Mouse (Mus musculus) liver, adult 2 months (tissue): ENCODE measurements around the gene Qsox2. TPM values are rescaled to one million over a fixed set of nuclear protein-coding genes. Genes with fewer than 3 reads are reported as not detected.

Experiments
- DNase-seq: peaks from one replicate; pipeline ENCODE4 v3.0.0-alpha.2; 2011; ENCODE audit warnings: low read depth, low spot score; ENCODE audit errors: extremely low read depth
- H3K27ac ChIP-seq: fragments of 200-500 bp; replicated peaks from 2 replicates; pipeline ENCODE4 v1.5.1; 2012; ENCODE audit warnings: low read depth, mild to moderate bottlenecking, control low read depth, inconsistent platforms, low read length; ENCODE audit not compliant: insufficient read depth
- H3K27me3 ChIP-seq: fragments of 200-500 bp; 2 replicates; pipeline ENCODE4 v1.6.1; 2012; ENCODE audit warnings: mild to moderate bottlenecking, moderate library complexity, low read length, inconsistent platforms; ENCODE audit not compliant: control insufficient read depth, insufficient read depth
- H3K36me3 ChIP-seq: fragments of 200-500 bp; 2 replicates; pipeline ENCODE4 v1.6.1; 2012; ENCODE audit warnings: low read length, inconsistent platforms; ENCODE audit not compliant: control insufficient read depth, insufficient read depth
- H3K4me1 ChIP-seq: fragments of 200-500 bp; 2 replicates; pipeline ENCODE4 v1.6.1; 2011; ENCODE audit warnings: low read length; ENCODE audit not compliant: control insufficient read depth, insufficient read depth
- H3K4me3 ChIP-seq: fragments of 200-500 bp; 2 replicates; pipeline ENCODE4 v1.5.1; 2011; ENCODE audit warnings: low read depth, mild to moderate bottlenecking, control low read depth, low read length, moderate library complexity; ENCODE audit not compliant: insufficient read depth
- H3K79me2 ChIP-seq: fragments of 200-500 bp; 2 replicates; pipeline ENCODE4 v1.6.1; 2012; ENCODE audit warnings: inconsistent platforms, mild to moderate bottlenecking, low read length, moderate library complexity; ENCODE audit not compliant: control insufficient read depth, insufficient read depth
- H3K9ac ChIP-seq: fragments of 200-500 bp; 2 replicates; pipeline ENCODE4 v1.6.1; 2012; ENCODE audit warnings: low read depth, mild to moderate bottlenecking, control low read depth, inconsistent platforms, low read length
- CTCF ChIP-seq: fragments of 200-500 bp; IDR thresholded peaks from 2 replicates; pipeline ENCODE4 v1.5.1; 2011; ENCODE audit warnings: low read depth, low read length, control low read depth
- POLR2A ChIP-seq: fragments of 200-500 bp; IDR thresholded peaks from 2 replicates; pipeline ENCODE4 v1.6.1; 2011; ENCODE audit warnings: low read length, control low read depth; ENCODE audit not compliant: insufficient read depth; ENCODE audit errors: extremely low read depth
- WGBS: fragments of 180-500 bp; shearing (Covaris S2); methylation state at CpG from one replicate; pipeline ENCODE4 v1.1.7; 2018; 5-methylcytosine and 5-hydroxymethylcytosine counted together
- polyA plus RNA-seq: library from polyadenylated mRNA; depleted of rRNA; stranded (reverse); fragments of >200 nt; gene quantifications from 2 replicates; pipeline ENCODE4 v1.2.3, GENCODE M21; 2012
- total RNA-seq: library from RNA; depleted of rRNA; stranded (reverse); fragments of >200 nt; gene quantifications from 2 replicates; pipeline ENCODE4 v1.2.3, GENCODE M21; 2014

The Qsox2 gene
- total and polyA plus RNA-seq, 2 experiments = 4.1 to 4.4 TPM

DNA sequence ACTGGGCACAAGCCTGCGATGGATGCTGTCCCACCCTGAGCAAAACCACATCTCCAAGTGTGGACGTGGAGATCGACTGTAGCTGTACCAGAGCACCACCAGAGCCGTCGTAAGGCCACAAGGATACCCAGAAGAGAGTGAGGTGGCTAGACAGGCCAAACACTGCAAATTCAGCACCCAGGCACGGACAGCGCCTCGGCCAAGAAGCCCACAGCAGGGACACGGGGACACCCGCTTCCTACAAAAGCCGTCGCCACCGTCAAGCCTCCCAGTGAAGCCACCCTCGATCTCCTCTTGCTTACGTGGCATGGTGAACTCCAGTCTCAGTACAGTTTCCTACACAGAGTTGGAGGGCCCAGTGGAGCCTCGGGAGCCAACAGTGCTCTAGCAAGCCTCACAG lies 32.2 kb downstream of the Qsox2 start:
- Histone ChIP-seq H3K36me3 (no peaks in the 10 kb centered on the region), H3K9ac (no peak overlapping the region), H3K27me3 (peaks cover 34% of the 10 kb centered on the region), H3K27ac (no peak overlapping the region), H3K79me2 (no peaks in the 10 kb centered on the region), H3K4me3 (no peak overlapping the region), H3K4me1 (no peaks in the 10 kb centered on the region)
- DNase-seq = no peak
- TF ChIP-seq POLR2A (no peak), CTCF (no peak)
- WGBS = 5% methylated on average over 16 of the region's 16 CpGs

DNA sequence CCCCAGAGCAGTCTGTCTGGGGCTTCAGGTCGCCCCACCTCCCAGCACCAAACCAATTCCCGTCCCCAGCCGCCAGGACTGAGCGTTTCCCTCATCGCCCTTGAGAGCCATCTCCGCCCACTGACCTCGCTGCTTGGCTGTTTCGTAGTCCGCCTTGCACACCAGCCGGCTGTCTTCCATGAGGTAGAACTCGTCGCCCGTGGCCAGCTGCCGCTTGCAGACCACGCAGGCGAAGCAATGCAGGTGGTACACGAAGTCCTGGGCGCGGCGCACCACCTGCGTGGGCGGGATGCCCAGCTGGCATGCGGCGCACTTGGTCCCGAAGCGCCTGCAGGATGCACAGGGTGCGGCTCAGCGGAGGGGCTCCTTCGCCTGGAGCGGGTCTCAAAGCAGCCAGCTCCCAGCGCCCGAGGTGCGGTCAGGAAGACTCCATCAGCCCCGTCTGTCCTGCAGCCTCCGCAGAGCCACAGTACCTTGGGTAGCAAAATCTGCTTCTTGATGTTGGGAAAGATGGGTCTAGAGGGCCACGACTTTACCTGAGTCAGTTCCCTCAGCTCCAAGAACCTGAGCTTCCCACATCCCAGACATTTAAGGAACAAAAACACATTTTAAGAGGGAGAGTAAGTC lies 34.4 kb downstream of the Qsox2 start:
- Histone ChIP-seq H3K4me1 (no peaks in the 10 kb centered on the region), H3K4me3 (no peak overlapping the region), H3K27ac (no peak overlapping the region), H3K27me3 (peaks cover 42% of the 10 kb centered on the region), H3K9ac (no peak overlapping the region), H3K79me2 (no peaks in the 10 kb centered on the region), H3K36me3 (no peaks in the 10 kb centered on the region)
- no peak for TF ChIP-seq CTCF
- TF ChIP-seq POLR2A = no peak
- 6% methylated on average over 36 of the region's 36 CpGs for whole genome bisulfite sequencing
- DNase-seq = no peak

DNA sequence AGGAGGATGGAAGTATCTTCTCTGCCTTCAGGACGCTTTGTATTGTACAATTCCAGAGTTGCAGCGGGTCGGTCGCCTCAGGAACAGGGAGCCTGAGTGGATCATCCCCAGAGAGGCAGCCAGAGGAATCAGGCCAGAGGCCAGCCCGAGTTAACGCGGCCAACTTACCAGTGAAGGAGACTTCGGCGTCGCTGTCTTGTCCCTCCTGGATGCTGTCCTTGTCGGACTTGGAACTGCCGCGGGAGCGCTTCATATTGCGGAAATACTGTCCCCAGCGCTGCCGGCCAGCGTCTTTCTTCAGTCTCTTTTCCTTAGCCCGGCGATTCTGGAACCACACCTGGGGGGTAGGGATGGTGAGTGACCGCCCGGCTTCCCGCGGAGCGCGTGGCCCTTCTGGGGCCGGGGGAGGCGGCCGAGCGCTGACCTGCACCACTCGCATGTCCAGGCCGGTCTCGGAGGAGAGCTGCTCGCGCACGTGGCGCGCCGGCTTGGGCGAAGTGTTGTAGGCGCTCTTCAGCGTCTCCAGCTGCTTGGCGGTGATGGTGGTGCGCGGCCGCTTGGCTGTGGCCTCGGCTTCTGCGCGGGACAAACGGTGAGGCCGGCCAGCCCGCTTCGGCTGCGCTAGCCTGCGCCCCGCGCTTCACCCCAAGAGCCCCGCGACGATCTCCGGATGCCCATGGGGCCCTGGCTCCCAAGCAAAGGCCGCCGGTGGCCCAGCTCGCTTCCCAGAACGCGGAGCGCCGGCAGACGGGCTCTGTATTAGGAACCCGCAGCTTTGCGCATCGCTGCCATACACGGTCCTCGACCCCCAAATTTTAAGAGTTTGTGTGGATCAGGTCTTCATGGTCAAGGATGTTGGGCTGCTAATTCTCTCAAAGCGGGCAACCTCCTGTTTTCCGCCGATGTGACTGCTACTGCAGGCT lies 35.1 kb downstream of the Qsox2 start:
- no peaks in the 10 kb centered on the region for H3K36me3 ChIP-seq
- no peaks in the 10 kb centered on the region for H3K79me2 ChIP-seq
- no peak for DNase-seq
- H3K27ac ChIP-seq = no peak overlapping the region
- 2% methylated on average over 77 of the region's 77 CpGs for WGBS
- no peaks in the 10 kb centered on the region for H3K4me1 ChIP-seq
- no peak for TF ChIP-seq CTCF
- TF ChIP-seq POLR2A = no peak
- H3K4me3 ChIP-seq = no peak overlapping the region
- peaks cover 44% of the 10 kb centered on the region for H3K27me3 ChIP-seq
- H3K9ac ChIP-seq = no peak overlapping the region

DNA sequence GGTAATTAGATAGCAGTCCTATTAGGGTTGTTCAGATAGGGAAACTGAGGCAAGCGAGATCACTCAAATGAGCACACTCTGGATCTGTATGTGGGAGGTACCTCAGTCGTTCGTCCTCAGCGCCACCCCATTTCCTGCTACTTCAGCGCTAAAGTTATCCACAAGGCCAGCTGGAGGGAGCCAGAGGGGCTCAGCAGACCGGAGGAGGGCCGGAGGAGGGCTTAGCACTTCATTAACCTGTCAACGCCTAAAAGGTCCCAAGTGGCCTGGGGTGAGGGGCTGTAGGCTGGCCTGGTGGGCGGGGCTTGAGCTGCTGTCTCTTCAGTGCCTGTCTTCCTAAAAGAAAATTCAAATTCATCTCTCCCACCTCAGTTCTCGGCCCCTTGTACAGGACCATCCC lies 38.8 kb downstream of the Qsox2 start:
- no peak overlapping the region for H3K9ac ChIP-seq
- WGBS = 12% methylated on average over 10 of the region's 10 CpGs
- TF ChIP-seq CTCF (no peak), POLR2A (no peak)

DNA sequence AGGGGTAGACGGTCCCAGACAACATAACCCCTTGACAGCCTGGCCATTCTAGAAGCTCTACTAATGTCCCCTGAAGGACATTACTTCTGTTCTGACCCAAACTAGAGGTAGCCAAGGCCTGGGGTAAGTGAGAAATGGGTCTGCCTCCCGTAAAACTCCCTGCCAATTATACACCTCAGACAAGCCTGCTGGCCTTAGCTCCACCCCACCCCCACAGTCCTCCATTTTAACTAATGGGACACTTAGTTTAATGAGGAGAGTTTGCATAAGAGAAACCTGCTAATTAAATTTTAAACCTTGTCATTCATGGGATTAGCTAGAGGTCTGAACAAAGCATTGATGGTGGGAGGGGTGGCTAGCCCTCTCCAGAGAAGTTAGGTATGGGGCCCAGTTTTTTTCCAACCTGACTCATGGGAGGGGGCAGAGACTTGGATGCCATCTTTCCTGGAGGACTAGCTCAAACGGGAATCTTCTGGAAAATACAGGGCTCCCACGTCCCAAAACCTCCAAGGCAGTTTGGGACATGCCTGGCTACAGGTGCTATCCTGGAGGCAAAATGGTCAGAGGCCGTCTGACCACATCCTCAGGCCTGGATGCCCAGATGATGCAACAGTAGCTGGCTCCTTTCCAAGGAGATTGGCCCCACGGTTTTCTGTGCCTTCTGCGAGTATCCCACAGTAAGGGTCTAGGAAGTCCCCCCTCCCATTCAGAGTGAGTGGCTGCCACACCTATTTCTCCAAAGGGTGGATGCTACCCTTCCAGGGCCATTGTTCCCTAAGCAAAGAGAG lies 42.6 kb downstream of the Qsox2 start:
- peak; percentile 4 for DNase-seq
- H3K27me3 ChIP-seq = peaks cover 11% of the 10 kb centered on the region; the same call in 1 of the 2 replicates

More for the DNA sequence above, 38.8 kb downstream of the Qsox2 start:
- H3K36me3 ChIP-seq = no peaks in the 10 kb centered on the region
- H3K4me3 ChIP-seq = no peak overlapping the region
- no peak overlapping the region for H3K27ac ChIP-seq
- no peaks in the 10 kb centered on the region for H3K4me1 ChIP-seq
- no peak for DNase-seq
- H3K79me2 ChIP-seq = no peaks in the 10 kb centered on the region
- peaks cover 26% of the 10 kb centered on the region for H3K27me3 ChIP-seq

More for the DNA sequence above, 42.6 kb downstream of the Qsox2 start:
- Histone ChIP-seq H3K79me2 (no peaks in the 10 kb centered on the region), H3K4me3 (no peak overlapping the region), H3K36me3 (no peaks in the 10 kb centered on the region), H3K9ac (no peak overlapping the region), H3K4me1 (no peaks in the 10 kb centered on the region), H3K27ac (no peak overlapping the region)
- TF ChIP-seq POLR2A = no peak
- WGBS = 42% methylated on average over 7 of the region's 7 CpGs
